21 mouse cellular contexts compared by ENCODE assay signal in genomic region chr4:53082451-53082850, GRCm38 (mm10).
"Had no signal": no experiment of that assay in that cellular context is flagged by ENCODE, and none has a peak within 500 bp of the region (broad histone marks: within the 10 kb centered on the region; RNA-seq: fewer than 3 reads in every experiment).

No protein-coding gene starts in this region.

- H3K9me3 ChIP-seq: lung, embryonic 15.5 days; midbrain, embryonic 10.5 days; midbrain, embryonic 13.5 days had no signal

- DNase-seq: kidney, adult 9 months; layer of hippocampus, postnatal 36 days; lung, adult 18-20 months; lung, postnatal 10 days; lung, postnatal 36 days; right cerebral cortex, adult 18-20 months; right cerebral cortex, postnatal 14 days; right cerebral cortex, postnatal 4 days; spleen, adult 18-20 months; thymus, adult 18-20 months; thymus, postnatal 36 days had no signal

- H3K27ac ChIP-seq: kidney, postnatal 0 days; left cerebral cortex, adult 2 months; liver, embryonic 14.5 days; lung, embryonic 15.5 days; midbrain, embryonic 10.5 days; midbrain, embryonic 13.5 days had no signal

- ATAC-seq: midbrain, embryonic 13.5 days; midbrain, embryonic 16.5 days had no signal

- H3K4me1 ChIP-seq: lung, embryonic 15.5 days; midbrain, embryonic 10.5 days; midbrain, embryonic 13.5 days had no signal

- H3K9ac ChIP-seq: liver, embryonic 14.5 days; lung, embryonic 15.5 days; midbrain, embryonic 13.5 days had no signal

- H3K4me2 ChIP-seq: liver, embryonic 11.5 days; lung, embryonic 15.5 days; midbrain, embryonic 13.5 days had no signal

- H3K36me3 ChIP-seq: midbrain, embryonic 10.5 days had no signal

- H3K27me3 ChIP-seq: lung, embryonic 15.5 days; megakaryocyte, embryonic 14.5 days; midbrain, embryonic 13.5 days had no signal

- H3K4me3 ChIP-seq: left cerebral cortex, adult 2 months; lung, embryonic 15.5 days; midbrain, embryonic 10.5 days; midbrain, embryonic 13.5 days; myocyte had no signal
